Mouse (Mus musculus): ENCODE results near the gene Gm14408.
"Not testable (repeated sequence)": the region's sequence is repeated elsewhere in the genome, so short reads cannot be mapped to it uniquely, and the experiment has no call there.

DNA sequence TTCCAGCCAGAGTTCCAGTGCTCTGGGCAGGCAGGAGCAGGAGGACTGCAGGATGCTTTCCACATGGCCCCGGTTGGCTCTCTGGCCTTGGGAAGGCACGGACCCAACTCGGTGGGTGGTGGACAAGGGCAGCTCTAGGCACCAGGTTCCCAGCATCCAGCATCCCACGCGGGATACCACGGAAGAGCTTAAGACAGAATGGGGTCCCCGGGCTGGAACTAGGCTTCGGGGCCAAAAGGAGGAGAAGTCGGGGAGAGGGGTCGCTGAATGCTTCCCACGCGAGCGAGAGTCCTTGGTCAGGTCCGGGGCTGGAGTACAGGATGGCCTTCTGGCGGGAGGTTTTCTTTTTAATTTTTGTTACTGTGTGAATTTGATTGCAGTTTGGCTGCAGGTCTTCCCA is 32.2 kb upstream of the Gm14408 start:
- TF ChIP-seq USF1 (IDR thresholded peaks at IDR 0.05; ENCODE audit: low read depth, low read length); IRF4 (IDR thresholded peaks at IDR 0.05; ENCODE audit: low read depth, low read length); ZMIZ1 (IDR thresholded peaks at IDR 0.05; ENCODE audit: low read depth, low read length); EP300 (IDR thresholded peaks at IDR 0.05; ENCODE audit: low read length); MXI1 (IDR thresholded peaks at IDR 0.05; ENCODE audit: low read depth, low read length); GABPA (IDR thresholded peaks at IDR 0.05; ENCODE audit: insufficient replicate concordance, low read depth, low read length); ZKSCAN1 (IDR thresholded peaks at IDR 0.05; ENCODE audit: borderline replicate concordance, low read depth, low read length); CTCF (conservative IDR thresholded peaks at IDR 0.05 in 1 of 2, IDR thresholded peaks at IDR 0.05 in 1 of 2; ENCODE audit: low read depth in 2 of 2, low read length in 2 of 2); JUN (IDR thresholded peaks at IDR 0.05; ENCODE audit: insufficient read depth, low read depth, low read length): not testable (repeated sequence)
